Mouse (Mus musculus) left cerebral cortex, adult 9 months (tissue): Measurements from ENCODE around the gene Chfr.

Experiments used
- DNase-seq, 2 experiments: peaks; one replicate each; pipeline ENCODE4 v3.0.0; 2022; ENCODE audit warnings: low spot score in 2 of 2

Chfr gene

DNA sequence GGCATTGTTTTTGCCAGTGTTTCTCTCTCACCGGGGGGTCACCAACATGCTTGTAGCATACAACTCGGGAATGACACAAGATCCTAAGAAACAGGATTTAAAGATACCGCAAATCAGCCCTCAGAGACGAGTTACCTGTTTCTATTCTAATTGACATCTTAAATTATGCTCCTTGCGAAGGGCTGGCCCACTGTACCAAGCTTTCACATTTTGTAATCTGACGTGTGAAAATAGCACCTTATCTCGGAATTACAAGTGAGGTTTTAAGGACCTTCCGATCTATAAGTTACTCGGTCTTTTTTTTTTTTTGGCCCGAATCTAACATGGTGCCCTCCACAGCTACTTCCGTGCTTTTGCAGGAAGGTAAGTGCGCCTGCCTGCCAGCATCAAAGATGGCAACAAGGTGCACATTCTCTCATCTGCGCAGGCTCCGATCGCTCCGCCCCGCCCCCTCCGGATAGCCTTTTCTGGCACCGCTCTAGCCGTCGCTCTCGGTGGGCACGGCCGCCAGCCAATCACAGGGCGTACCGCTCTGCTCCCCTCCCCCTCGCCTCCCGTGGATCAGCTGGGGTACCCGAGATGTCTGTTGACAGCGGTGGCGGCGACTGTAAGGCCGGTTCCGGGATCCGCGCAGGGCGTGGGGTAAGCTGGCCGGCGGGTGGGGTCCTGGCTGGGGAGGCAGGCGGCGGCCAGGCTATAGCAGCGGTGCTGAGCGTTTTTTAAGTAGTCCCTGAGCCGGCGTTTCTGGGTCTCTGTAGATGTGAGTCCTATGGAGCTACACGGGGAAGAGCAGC, at the start of gene Chfr:
TSS of gene Chfr (plus strand) at position 550 of the 794 bp plus-strand sequence.
- peak; percentile 97 to 100 for DNase-seq

DNA sequence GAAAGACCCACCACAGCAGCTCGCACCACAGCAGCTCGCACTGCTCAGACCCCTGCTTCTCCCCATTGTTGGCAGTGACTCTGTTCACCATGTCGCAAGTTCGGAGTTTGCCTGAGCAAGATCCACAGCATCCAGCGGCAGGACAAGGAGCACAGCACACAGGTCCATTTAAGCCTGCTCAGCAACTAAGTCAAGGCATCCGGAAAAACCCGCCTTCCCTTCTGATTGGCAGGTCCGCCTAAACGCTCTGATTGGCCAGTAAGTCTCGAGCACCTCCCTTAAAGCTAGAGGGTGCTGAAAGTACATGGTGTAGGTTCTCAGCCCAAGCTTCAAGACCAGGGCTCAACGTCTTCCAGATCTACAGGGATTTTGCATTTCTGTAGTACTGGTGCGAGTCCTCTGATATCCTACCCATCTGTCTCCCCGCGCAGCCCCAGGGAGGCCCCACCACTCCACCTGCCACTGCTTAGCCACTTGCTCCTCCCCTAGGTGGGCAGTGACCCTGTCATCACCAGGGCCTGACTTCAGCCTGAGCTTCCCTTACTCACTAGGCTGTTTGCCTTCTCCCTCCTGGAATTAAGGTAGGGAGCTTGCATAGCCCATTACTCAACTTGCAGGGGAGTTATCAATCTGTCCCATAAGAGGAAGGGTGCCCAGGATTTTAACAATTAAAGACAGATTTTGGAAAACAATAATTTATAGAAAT, 49.3 kb upstream of the Chfr start:
- no peak for DNase-seq

DNA sequence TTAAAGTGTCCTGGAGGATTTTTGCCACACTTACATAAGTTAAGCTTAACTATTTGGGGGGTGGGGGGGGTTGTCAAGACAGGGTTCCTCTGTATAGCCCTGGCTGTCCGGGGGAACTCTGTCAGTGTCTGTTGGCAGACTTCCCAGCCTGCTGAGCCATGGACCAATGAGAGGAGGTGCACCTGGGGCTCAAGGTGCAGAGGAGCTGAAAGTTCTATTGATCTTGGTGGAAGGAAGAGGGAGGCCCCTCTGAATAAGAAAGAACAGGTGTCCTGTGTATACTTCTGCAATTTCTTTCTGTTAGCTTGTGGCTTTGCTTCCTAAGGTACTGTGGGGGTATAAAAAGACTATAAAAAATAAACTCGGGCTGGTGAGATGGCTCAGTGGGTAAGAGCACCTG, 44.1 kb upstream of the Chfr start:
- DNase-seq, result no peak

DNA sequence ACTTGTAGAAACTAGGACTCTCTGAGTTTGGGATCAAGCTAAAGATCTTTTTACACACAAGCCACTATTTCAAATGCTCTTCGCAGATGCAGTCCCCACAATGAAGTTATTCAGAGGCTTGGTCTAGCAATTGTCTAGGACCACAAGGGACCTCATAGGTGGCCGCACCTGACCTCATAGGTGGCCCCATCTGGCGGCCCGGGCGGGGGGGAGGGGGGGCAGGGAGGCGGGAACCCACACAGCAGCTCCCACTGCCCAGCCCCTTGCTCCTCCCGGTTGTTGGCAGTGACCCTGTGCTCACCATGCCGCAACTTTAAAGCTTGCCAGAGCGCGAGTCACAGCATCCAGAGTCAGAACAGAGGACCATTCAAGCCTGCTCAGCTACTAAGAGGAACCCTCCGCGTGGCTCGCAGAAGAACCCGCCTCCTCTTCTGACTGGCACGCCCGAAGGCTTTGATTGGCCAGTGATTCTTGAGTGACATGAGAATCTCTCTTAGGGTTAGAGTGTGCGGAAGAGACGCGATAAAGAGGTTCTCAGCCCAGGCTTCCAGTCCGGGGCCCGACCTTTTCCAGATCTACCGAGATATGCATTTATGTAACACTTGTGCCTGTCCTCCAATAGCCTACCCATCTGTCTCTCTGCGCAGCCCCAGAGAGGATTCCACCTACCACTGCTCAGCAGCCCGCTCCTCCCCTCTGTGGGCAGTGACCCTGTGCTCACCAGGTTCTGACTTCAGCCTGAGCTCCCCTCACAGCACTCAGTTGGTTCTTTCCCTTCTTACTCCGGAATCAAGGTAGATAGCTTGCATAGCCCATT, 41.4 kb upstream of the Chfr start, which contains the start of gene Gm35315:
TSS of gene Gm35315 (minus strand) at position 391 of the 817 bp plus-strand sequence.
- peak in 1 of 2 experiments; percentile 94 for DNase-seq

DNA sequence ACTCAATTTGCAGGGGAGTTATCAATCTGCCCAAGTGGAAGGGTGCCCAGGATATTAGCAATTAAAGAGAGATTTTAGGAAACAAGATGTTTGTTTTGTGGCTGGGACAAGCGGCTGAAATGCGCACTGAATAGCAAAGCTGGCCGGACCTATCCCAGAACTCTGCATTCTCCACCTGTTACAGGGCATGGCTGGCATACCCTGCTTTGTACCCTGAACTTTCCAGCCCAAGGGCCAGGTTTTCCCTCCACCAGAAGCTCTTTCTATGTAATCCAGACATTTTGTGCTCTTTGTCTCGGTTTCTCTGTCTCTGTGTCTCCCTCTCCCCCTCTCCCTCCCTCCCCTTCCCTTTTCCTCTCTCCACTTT, 40.8 kb upstream of the Chfr start:
- DNase-seq, result no peak

DNA sequence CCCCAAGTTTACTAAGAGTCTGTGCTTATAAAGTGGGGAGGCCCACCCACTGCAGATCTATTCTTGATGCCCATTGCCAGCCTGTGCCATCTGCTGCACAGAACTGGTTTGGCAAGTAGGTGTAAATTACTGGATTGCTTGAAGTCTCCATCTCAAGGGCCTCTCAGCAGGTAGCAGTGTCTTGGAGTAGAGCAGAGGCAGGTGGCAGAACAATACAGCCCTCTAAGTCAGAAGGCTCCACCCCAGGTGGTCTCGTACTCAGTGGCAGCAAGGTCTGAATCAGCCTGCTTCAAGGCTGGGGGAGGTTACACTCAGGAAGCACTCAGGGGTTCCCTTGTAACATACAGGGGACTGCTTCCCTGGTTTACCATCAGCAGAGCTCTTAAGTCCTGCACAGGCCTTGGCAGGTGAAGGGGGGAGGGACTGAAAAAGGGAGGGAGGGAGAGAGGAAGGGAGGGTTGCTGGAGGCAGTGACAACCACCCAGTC, 36.6 kb upstream of the Chfr start:
- peak in 1 of 2 experiments; percentile 62 for DNase-seq

DNA sequence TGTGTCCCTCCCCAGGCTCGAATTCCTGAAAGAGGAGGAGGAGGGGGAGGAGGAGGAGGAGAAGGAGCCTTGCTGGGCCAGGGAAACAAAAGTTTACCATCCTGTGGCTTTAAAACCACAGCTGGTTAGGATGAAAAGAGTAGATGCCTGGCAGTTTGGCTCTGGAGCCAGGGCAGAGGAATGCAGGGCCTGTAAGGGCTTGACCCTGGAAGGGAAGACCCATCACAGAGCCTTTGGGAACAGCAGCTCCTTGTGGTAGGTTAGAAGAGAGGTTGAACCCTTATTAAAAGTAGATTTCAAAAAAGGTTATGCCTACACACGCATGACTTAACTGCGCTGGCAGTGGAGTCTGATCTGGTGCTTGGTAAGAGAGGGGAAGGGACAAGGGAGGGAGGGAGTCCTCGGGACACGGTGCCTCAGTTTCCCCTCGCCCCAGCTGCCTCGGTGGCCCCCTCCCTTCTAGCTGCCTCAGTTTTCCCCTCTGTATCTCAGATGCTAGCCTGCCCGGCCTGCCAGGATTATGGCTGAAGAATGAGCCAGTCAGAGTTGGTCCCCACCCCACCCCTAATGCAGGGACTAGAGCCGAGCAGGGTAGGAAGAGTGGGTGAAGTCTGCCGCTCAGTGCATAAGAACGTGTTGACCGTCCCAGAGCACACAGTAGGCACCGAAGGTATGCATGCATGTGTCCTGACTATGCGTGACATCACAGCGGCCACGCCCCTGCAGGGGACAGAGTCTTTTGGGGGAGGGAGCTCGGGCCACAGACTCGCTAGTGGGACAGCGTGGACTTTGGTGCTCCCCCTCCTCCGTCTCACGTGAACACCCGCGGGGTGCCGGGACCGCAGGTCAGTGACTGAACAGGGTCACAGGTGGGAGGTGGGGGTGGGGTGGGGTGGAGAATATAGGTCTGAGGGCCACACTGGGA, 35.7 kb upstream of the Chfr start, which contains the start of gene Plcxd1:
TSS of gene Plcxd1 (plus strand) at position 314 of the 925 bp plus-strand sequence.
- peak in 1 of 2 experiments; percentile 19 for DNase-seq

DNA sequence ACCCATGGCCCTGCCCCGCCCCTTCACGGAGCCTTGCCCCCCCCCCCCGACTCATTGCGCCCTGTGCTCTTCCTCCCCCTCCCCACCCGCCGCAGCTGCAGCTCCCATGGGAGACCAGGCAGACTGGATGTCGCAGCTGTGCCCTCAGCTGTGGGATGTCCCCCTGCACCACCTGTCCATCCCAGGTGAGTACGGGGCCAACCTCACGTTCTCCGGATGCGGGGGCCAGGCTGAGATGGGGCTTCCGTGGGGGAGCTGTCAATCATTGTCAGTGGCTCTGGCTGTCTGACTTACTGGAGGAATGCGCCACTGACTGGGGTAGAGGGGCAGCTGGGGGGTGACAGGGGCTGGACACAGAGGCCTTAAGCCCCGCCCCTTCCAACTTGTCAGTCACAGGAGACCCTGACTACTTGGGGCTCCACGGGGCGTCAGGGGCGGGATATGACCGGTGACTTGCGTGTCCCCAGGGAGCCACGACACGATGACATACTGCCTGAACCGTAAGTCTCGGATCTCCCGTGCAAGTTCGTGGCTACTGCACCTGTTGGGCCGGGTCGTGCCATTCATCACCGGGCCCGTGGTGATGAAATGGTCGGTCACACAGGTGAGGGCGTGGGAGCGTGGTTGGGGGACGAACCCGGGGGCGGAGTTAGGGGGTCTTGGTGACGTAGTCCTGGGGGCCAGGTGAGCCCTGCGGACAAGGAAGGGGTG, 34.6 kb upstream of the Chfr start:
- DNase-seq, result peak in 1 of 2 experiments; percentile 38

DNA sequence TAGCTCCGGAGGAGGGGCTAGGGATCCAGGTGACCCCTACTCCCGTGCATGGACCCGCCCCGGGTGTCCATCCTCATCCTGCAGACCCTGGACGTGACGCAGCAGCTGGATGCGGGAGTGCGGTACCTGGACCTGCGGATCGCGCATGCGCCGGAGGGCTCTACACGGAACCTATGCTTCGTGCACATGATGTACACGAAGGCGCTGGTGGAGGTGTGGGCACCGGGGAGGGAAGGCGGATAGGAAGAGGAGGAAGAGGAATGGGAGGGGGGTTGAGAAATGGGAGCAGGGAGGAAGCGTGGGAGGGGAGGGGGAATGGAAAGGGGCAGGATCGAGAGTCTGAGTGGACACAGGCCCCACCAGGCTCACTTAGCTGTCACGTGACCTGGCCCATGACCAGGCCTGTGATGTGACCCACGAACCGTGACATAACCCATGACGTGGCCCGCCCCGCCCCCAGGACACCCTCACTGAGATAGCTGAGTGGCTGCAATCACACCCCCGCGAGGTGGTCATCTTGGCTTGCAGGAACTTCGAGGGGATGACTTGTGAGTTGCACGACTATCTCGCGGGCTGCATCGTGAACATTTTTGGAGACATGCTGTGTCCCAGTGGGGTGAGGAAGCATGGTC, 33.8 kb upstream of the Chfr start:
- peak in 1 of 2 experiments; percentile 80 for DNase-seq

DNA sequence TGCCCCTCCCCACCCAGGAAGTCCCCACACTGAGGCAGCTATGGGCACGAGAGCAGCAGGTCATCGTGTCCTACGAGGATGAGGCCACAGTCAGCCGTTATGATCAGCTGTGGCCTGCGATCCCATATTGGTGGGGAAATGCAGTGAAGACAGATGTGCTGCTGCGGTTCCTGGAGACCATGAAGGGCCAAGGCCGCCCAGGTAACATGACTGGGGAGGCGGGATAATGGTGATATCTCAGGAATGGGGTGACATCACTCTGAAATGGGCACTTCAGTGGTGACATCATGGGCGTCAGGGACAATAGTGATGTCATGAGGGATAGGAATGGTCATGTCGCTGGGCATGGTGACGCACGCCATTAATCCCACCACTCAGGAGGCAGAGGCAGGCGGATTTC, 33.2 kb upstream of the Chfr start:
- DNase-seq, result no peak

DNA sequence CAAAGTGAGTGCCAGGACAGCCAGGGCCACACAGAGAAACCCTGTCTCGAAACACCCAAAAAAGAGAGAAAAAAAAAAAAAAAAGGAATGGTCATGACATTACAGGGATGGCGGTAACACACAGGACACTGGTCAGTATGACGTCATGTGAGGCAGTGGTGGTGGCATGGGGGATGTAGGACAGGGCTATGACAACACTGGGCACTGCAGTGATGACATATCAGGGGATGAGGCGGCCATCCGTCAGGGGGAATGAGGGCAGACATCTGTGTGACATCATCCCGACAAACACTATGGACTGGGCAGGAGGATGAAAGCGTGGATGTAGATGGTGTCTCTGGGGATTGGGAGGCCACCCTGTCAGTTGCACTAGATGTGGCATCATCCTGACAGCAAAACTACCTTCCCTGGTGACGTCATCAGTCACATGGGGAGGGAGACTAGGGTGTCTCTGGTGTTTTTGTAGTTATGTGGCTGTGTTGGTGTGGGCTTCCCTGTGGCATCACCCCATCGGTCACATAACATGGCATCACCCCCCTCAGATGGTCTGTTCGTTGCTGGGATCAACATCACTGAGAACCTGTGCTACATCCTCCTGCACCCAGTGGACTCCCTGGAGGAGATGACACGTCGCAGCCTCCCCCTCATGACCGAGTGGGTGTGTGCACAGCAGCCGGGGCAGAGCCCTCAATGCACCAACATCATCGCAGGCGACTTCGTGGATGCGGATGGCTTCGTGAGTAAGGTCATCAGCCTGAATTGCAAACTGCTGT, 32.6 kb upstream of the Chfr start:
- DNase-seq, result peak in 1 of 2 experiments; percentile 21

DNA sequence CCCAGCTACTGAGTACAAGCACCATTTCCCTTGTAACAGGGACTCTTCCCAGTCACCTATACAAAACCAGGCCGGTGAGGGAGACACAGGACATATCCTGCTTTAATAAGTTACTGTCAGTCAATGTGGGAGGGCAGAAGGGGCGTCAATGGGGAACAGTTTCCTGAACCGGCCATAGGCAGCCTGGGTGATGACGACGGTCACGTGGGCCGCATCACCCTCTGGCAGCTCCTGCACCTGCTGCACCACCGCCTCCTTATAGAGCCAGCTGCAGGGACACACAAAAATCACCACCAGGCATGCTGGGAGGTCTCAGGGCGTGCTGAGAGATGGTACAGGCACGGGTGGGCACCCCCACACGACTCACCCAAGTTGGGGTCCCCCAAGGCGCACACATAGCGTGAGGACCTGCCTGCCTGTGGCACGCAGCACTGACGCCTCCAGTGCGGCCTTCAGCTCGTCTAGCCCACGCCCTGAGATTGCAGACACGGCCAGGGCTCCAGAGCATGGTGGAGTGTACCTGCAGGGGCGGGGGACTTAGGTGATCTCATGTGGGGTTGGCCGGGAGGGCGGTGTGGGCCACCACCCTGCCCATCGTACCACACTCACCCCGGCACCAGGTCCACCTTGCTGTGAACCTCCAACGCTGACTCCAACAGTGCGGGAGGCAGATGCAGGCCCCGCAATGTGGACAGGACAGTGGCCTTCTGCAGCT, 31.6 kb upstream of the Chfr start:
- DNase-seq, result no peak

DNA sequence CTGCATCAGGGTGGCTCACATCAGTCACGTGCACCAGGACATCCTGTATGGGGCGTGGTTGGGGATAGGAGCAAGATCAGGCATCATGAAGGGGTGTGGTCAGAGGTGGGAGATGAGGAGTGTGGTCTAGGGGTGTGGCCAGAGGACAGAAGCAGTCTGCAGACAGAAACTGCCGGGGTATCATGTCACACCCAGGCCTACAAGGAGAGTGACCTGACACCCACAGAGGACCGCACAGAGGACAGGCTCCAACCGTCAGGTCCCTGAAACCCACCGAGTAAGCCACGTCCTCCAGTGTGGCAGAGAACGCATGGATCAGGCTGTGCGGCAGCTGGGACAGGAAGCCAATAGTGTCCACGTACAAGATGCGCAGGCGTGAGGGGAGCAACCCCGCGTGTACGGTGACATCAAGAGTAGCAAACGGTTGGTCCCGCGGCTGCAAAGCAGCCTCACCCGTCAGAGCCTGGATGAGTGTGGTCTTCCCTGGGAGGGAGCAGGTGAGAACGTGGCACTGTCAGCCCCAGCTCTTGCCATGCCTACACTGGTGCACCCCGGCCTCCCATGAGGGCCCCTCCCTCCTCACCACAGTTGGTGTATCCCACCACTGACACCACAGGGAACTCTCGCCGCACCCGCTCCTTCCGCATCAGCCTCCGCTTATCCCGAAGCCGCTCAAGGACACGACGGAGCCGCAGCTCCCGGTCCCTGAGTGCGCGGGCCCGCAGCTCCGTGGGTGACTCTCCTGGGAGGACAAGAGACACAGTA, 30.8 kb upstream of the Chfr start:
- peak in 1 of 2 experiments; percentile 12 for DNase-seq

DNA sequence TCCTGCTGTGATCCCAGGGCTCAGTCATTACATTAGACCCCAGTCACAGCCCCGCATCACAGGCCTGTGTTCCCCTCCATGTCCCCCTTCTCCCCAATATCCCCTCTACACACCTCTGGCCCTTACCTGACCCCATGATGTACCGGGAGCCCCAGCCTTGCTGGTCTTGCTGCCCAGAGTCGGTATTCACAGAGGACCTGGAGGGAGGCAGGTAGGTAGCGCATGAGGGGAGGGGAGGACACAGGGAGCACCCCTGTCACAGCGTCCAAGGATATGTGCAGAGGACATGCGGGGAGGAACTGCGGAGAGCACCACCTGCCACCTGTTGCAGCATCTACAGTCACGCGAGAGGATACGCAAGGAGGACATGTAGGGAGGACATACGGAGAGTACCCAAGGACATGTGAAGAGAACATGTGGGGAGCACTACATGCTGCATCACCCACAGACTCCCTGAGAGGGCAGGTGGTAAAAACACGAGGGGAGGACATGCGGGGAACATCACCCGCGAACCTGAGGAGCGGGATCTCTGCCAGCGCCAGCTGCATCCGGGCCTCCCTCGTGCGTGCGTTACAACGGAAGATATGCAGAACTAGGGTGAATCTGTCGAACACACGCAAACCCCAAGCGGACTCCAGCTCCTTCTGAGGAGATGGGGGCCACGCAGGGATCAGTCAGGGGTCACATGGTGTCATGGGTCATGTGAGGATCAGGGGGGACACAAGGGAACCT, 29.3 kb upstream of the Chfr start:
- DNase-seq, result peak in 1 of 2 experiments; percentile 11

DNA sequence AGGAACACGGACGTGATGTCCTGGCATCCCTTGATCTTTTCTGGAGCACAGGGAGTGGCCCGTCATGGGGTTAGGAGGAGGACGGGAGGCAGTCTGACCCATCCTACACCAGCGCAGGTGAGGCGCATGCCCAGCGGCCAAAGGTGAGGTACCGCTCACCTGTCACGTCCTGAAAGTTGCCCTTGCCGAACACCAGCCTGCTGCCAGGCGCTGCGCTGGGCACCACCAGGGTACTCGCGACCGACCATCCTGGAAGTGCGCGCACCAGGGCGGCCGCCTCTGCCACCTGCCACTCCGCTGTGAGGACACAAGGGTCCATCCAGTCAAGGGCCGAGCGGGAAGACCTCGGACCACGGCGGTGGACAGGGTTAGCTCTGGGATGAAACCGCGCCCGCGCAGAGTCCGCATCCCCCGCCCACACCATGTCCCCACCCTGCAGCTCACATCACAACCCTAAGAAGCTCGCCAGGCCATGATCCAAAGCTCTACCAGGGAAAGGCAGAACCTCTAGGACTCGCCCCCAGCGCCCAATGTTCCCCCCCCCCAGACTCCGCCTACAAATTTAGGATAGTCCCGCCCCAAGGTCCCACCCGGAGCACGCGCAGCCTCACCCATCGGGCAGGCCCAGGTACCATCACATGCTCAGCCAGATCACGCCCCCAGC, 28.6 kb upstream of the Chfr start:
- DNase-seq, result peak in 1 of 2 experiments; percentile 41
